ENCODE assay signal across 25 mouse cellular contexts in genomic region chr8:47384151-47384550, GRCm38 (mm10).
A peak's percentile ranks its signal among the peaks of the same experiment; 100 is the strongest.
DNase-seq lines count a peak whose midpoint lies in the region; ATAC-seq and TF ChIP-seq lines count a peak whose summit lies in the region.
"Had no signal": no experiment of that assay in that cellular context is flagged by ENCODE, and none has a peak within 500 bp of the region (broad histone marks: within the 10 kb centered on the region; RNA-seq: fewer than 3 reads in every experiment).

No protein-coding gene starts in this region.

- H3K4me1 ChIP-seq in forebrain, embryonic 14.5 days (ENCODE audit: control insufficient read depth, insufficient read depth, low read length) = peaks cover 9% of the 10 kb centered on the region; the same call in 1 of the 2 replicates
- H3K4me1 ChIP-seq in forebrain, embryonic 16.5 days (replicated peaks; ENCODE audit: control insufficient read depth, insufficient read depth, low read length) = peaks cover 8% of the 10 kb centered on the region; the same call in 1 of the 2 replicates
- H3K4me1 ChIP-seq in midbrain, embryonic 14.5 days (ENCODE audit: control insufficient read depth, insufficient read depth, low read length) = no peaks in the 10 kb centered on the region
- no peaks in the 10 kb centered on the region for H3K4me1 ChIP-seq in midbrain, embryonic 13.5 days (replicated peaks)

- no peak overlapping the region for H3K4me3 ChIP-seq in forebrain, embryonic 14.5 days (ENCODE audit: low read depth, low read length)
- H3K4me3 ChIP-seq in forebrain, embryonic 16.5 days (replicated peaks; ENCODE audit: low read length) = no peak overlapping the region
- H3K4me3 ChIP-seq in midbrain, embryonic 14.5 days (replicated peaks; ENCODE audit: low read depth, low read length) = no peak overlapping the region
- H3K4me3 ChIP-seq in midbrain, embryonic 13.5 days (replicated peaks) = no peak overlapping the region
- H3K4me3 ChIP-seq: embryonic facial prominence, embryonic 12.5 days; embryonic facial prominence, embryonic 15.5 days; erythroblast, embryonic 14.5 days; forebrain, embryonic 10.5 days; forebrain, embryonic 12.5 days; forebrain, embryonic 15.5 days had no signal

- ATAC-seq in forebrain, embryonic 14.5 days = no peak
- ATAC-seq in forebrain, embryonic 16.5 days = no peak
- ATAC-seq in midbrain, embryonic 14.5 days (ENCODE audit: low FRiP score, low TSS enrichment) = no peak
- ATAC-seq in midbrain, embryonic 13.5 days = no peak
- ATAC-seq: activated CD4-positive, CD25-positive, alpha-beta regulatory T cell, adult 4 months; forebrain, embryonic 15.5 days; Patski had no signal

- no peaks in the 10 kb centered on the region for H3K27me3 ChIP-seq in forebrain, embryonic 14.5 days (replicated peaks; ENCODE audit: control insufficient read depth, insufficient read depth, low read length)
- no peaks in the 10 kb centered on the region for H3K27me3 ChIP-seq in forebrain, embryonic 16.5 days (replicated peaks; ENCODE audit: control insufficient read depth, insufficient read depth, low read length)
- no peaks in the 10 kb centered on the region for H3K27me3 ChIP-seq in midbrain, embryonic 14.5 days (ENCODE audit: control insufficient read depth, insufficient read depth, low read length)
- no peaks in the 10 kb centered on the region for H3K27me3 ChIP-seq in midbrain, embryonic 13.5 days
- H3K27me3 ChIP-seq: embryonic facial prominence, embryonic 12.5 days; embryonic facial prominence, embryonic 15.5 days; forebrain, embryonic 12.5 days; forebrain, embryonic 15.5 days; Patski had no signal

- 69% methylated on average over 5 of the region's 5 CpGs for WGBS in forebrain, embryonic 14.5 days
- 54% methylated on average over 5 of the region's 5 CpGs for WGBS in forebrain, embryonic 16.5 days
- WGBS in midbrain, embryonic 14.5 days = 93% methylated on average over 5 of the region's 5 CpGs
- 92% methylated on average over 5 of the region's 5 CpGs for WGBS in midbrain, embryonic 13.5 days

- peak; percentile 64 for DNase-seq in forebrain, embryonic 14.5 days (ENCODE audit: low spot score)
- peak; percentile 26 for DNase-seq in midbrain, embryonic 14.5 days
- DNase-seq in brain, embryonic 14.5 days (ENCODE audit: low read depth) = peak; percentile 75
- no peak for DNase-seq in left cerebral cortex, adult 9 months (ENCODE audit: low spot score in 2 of 2)
- DNase-seq: adrenal gland, adult 8-10 months; adrenal gland, postnatal 14 days; adrenal gland, postnatal 36 days; cerebellum, adult 11 months; cerebellum, adult 18-20 months; cerebellum, adult 8-10 months; cerebellum, adult 9-11 months; cerebellum, postnatal 14 days; cerebellum, postnatal 36 days; embryo, embryonic 11 days had no signal

- no peak overlapping the region for H3K4me2 ChIP-seq in forebrain, embryonic 14.5 days (ENCODE audit: low read length)
- H3K4me2 ChIP-seq in forebrain, embryonic 16.5 days (ENCODE audit: low read length) = no peak overlapping the region
- no peak overlapping the region for H3K4me2 ChIP-seq in midbrain, embryonic 14.5 days (ENCODE audit: low read length)
- H3K4me2 ChIP-seq in midbrain, embryonic 13.5 days (replicated peaks) = no peak overlapping the region
- H3K4me2 ChIP-seq: embryonic facial prominence, embryonic 12.5 days; embryonic facial prominence, embryonic 15.5 days; forebrain, embryonic 12.5 days; forebrain, embryonic 15.5 days had no signal

- no peak for TF ChIP-seq CTCF in brain, embryonic 14.5 days (IDR thresholded peaks at IDR 0.05; ENCODE audit: borderline replicate concordance, extremely low read depth, insufficient read depth, insufficient read length)

- TF ChIP-seq POLR2A in brain, embryonic 14.5 days (IDR thresholded peaks at IDR 0.05; ENCODE audit: borderline replicate concordance, extremely low read depth, insufficient read depth, insufficient read length, poor library complexity, severe bottlenecking) = no peak

- no peak overlapping the region for H3K9ac ChIP-seq in forebrain, embryonic 14.5 days (ENCODE audit: low read length)
- H3K9ac ChIP-seq in forebrain, embryonic 16.5 days (replicated peaks; ENCODE audit: low read depth, low read length) = no peak overlapping the region
- H3K9ac ChIP-seq in midbrain, embryonic 14.5 days (replicated peaks; ENCODE audit: low read length) = no peak overlapping the region
- H3K9ac ChIP-seq in midbrain, embryonic 13.5 days (replicated peaks) = no peak overlapping the region
- H3K9ac ChIP-seq: embryonic facial prominence, embryonic 12.5 days; embryonic facial prominence, embryonic 15.5 days; forebrain, embryonic 12.5 days; forebrain, embryonic 15.5 days had no signal

- H3K36me3 ChIP-seq in forebrain, embryonic 14.5 days (ENCODE audit: control insufficient read depth, insufficient read depth, low read length) = no peaks in the 10 kb centered on the region
- no peaks in the 10 kb centered on the region for H3K36me3 ChIP-seq in forebrain, embryonic 16.5 days (ENCODE audit: control insufficient read depth, insufficient read depth)
- H3K36me3 ChIP-seq in midbrain, embryonic 14.5 days (ENCODE audit: control insufficient read depth, insufficient read depth, low read length) = no peaks in the 10 kb centered on the region
- H3K36me3 ChIP-seq in midbrain, embryonic 13.5 days = no peaks in the 10 kb centered on the region
- H3K36me3 ChIP-seq: embryonic facial prominence, embryonic 12.5 days; embryonic facial prominence, embryonic 15.5 days; forebrain, embryonic 10.5 days; forebrain, embryonic 12.5 days; forebrain, embryonic 15.5 days; G1E had no signal

- no peaks in the 10 kb centered on the region for H3K9me3 ChIP-seq in forebrain, embryonic 14.5 days (replicated peaks; ENCODE audit: control insufficient read depth, low read length)
- H3K9me3 ChIP-seq in forebrain, embryonic 16.5 days (ENCODE audit: control insufficient read depth, low read length) = no peaks in the 10 kb centered on the region
- H3K9me3 ChIP-seq in midbrain, embryonic 14.5 days (ENCODE audit: control insufficient read depth, low read length) = no peaks in the 10 kb centered on the region
- no peaks in the 10 kb centered on the region for H3K9me3 ChIP-seq in midbrain, embryonic 13.5 days
- H3K9me3 ChIP-seq: embryonic facial prominence, embryonic 12.5 days; embryonic facial prominence, embryonic 15.5 days; forebrain, embryonic 10.5 days; forebrain, embryonic 12.5 days; forebrain, embryonic 15.5 days; G1E had no signal

- no peak overlapping the region for H3K27ac ChIP-seq in forebrain, embryonic 14.5 days (ENCODE audit: low read depth, low read length)
- no peak overlapping the region for H3K27ac ChIP-seq in forebrain, embryonic 16.5 days (ENCODE audit: low read length)
- no peak overlapping the region for H3K27ac ChIP-seq in midbrain, embryonic 14.5 days (replicated peaks; ENCODE audit: low read depth, low read length)
- no peak overlapping the region for H3K27ac ChIP-seq in midbrain, embryonic 13.5 days
- H3K27ac ChIP-seq: embryonic facial prominence, embryonic 12.5 days; embryonic facial prominence, embryonic 15.5 days; forebrain, embryonic 10.5 days; forebrain, embryonic 12.5 days; forebrain, embryonic 15.5 days had no signal

Comparison
In these comparisons a context has a peak if more than half of its experiments do, and no peak if none do; other contexts are left out.
1. DNase-seq: peak in forebrain, embryonic 14.5 days (single experiment), midbrain, embryonic 14.5 days (single experiment) and brain, embryonic 14.5 days (single experiment); none in left cerebral cortex, adult 9 months (0 of 2).